Mouse (Mus musculus) testis, adult 2 months (tissue): ENCODE measurements around the gene Cabp7.

Experiments
- CTCF ChIP-seq: fragments of 200-500 bp; IDR thresholded peaks from 2 replicates; pipeline ENCODE4 v1.5.1; 2012; ENCODE audit warnings: low read depth, mild to moderate bottlenecking, inconsistent platforms, low read length, moderate library complexity; ENCODE audit not compliant: control insufficient read depth, insufficient read depth, insufficient replicate concordance
- POLR2A ChIP-seq: fragments of 200-500 bp; IDR thresholded peaks from 2 replicates; pipeline ENCODE4 v1.6.1; 2012; ENCODE audit warnings: low read depth, mild to moderate bottlenecking, inconsistent platforms, low read length, moderate library complexity; ENCODE audit not compliant: control insufficient read depth

DNA sequence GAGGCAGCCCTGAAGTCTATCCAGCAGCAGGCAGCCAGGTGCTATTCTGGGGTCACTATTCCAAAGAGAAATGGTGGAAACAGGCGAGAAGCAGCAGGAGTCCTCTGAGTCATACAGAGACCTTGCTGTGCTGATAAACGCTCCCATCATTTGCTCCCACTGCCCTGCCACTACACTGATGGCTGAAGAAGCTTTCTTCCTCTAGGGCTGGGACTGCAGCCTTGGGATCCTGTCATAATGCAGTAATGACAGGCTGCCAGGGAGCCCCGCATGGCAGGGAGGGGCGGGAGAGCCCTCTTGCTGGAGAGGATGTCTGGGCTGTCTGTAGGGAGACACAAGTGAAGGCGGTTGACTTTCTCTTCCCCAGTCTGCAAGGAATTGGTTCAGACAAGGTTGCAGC is 17.9 kb upstream of the Cabp7 start:
- TF ChIP-seq CTCF (no peak), POLR2A (no peak; the same call in 1 of the 2 replicates)
